Mouse (Mus musculus) heart, adult 9 months (tissue): Measurements from ENCODE around the gene Ikbkg.
"Not testable (repeated sequence)": the region's sequence is repeated elsewhere in the genome, so short reads cannot be mapped to it uniquely, and the experiment has no call there.

Experiments used
- DNase-seq, 2 experiments: peaks; one replicate each; pipeline ENCODE4 v3.0.0; 2022; ENCODE audit warnings: low spot score in 2 of 2

The Ikbkg gene

GRCm38 (mm10) chrX:74451157-74451912 lies 58.2 kb downstream of the Ikbkg start:
- no peak for DNase-seq

DNA sequence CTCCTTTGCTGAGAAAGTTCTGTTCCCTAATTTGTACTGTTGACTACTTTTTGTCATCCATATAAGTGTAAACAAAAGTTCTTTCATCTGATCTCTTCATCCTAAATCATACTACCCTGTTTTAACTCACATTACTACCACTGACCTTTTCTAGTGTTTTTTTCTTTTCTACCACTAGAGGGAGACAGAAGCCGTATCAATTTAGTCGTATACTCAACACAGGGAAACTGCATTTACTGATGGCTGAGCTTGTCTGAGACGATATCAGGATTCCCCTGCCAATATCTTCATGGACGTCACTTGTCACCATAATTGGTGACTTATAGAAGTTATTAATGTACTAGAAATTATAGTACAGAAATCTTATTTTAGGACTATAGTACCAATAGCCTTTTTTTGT lies 59.7 kb downstream of the Ikbkg start:
- no peak for DNase-seq

- DNase-seq = not testable (repeated sequence)
Observed at GRCm38 (mm10) chrX:74481349-74481885, 88.3 kb downstream of the Ikbkg start, which contains the start of gene Gm6880. TSS of gene Gm6880 (minus strand) at chrX:74481399.

GRCm38 (mm10) chrX:74497131-74497530 lies 104.0 kb downstream of the Ikbkg start:
- no peak for DNase-seq
